Mouse (Mus musculus): ENCODE measurements around the gene H2-DMb2.
A peak's percentile ranks its signal among the peaks of the same experiment; 100 is the strongest.

The H2-DMb2 gene

GRCm38 (mm10) chr17:34143033-34143432 is at the start of gene H2-DMb2:
TSS of gene H2-DMb2 (plus strand) at chr17:34143307.
- no peak for DNase-seq (ENCODE audit: low read depth, low spot score)

- DNase-seq (ENCODE audit: low read depth, low spot score) = no peak
These were observed 48.6 kb upstream of the H2-DMb2 start for GRCm38 (mm10) chr17:34094283-34095035.

- no peak for DNase-seq (ENCODE audit: low read depth, low spot score)
These were observed 46.6 kb upstream of the H2-DMb2 start for GRCm38 (mm10) chr17:34096497-34097010.

- no peak for DNase-seq (ENCODE audit: low read depth, low spot score)
These were observed 45.8 kb upstream of the H2-DMb2 start for GRCm38 (mm10) chr17:34097272-34097671.

GRCm38 (mm10) chr17:34098709-34099479 is 44.2 kb upstream of the H2-DMb2 start:
- no peak for DNase-seq (ENCODE audit: low read depth, low spot score)

- no peak for DNase-seq (ENCODE audit: low read depth, low spot score)
These were observed 43.6 kb upstream of the H2-DMb2 start for GRCm38 (mm10) chr17:34099531-34099930.

- no peak for DNase-seq (ENCODE audit: low read depth, low spot score)
These were observed 41.9 kb upstream of the H2-DMb2 start for GRCm38 (mm10) chr17:34101185-34101584.

GRCm38 (mm10) chr17:34101604-34102032 is 41.5 kb upstream of the H2-DMb2 start:
- peak; percentile 90 for DNase-seq (ENCODE audit: low read depth, low spot score)

GRCm38 (mm10) chr17:34102831-34103230 is 40.3 kb upstream of the H2-DMb2 start:
- DNase-seq (ENCODE audit: low read depth, low spot score) = no peak

- no peak for DNase-seq (ENCODE audit: low read depth, low spot score)
These were observed 38.3 kb upstream of the H2-DMb2 start for GRCm38 (mm10) chr17:34104804-34105203.

GRCm38 (mm10) chr17:34106555-34106954 is 36.6 kb upstream of the H2-DMb2 start:
- no peak for DNase-seq (ENCODE audit: low read depth, low spot score)

GRCm38 (mm10) chr17:34107109-34107867 is 35.8 kb upstream of the H2-DMb2 start:
- no peak for DNase-seq (ENCODE audit: low read depth, low spot score)

GRCm38 (mm10) chr17:34108460-34108859 is 34.6 kb upstream of the H2-DMb2 start:
- no peak for DNase-seq (ENCODE audit: low read depth, low spot score)

- no peak for DNase-seq (ENCODE audit: low read depth, low spot score)
These were observed 33.9 kb upstream of the H2-DMb2 start for GRCm38 (mm10) chr17:34109038-34109805.

GRCm38 (mm10) chr17:34109806-34110195 is 33.3 kb upstream of the H2-DMb2 start:
- no peak for DNase-seq (ENCODE audit: low read depth, low spot score)

GRCm38 (mm10) chr17:34110309-34110708 is 32.8 kb upstream of the H2-DMb2 start:
- no peak for DNase-seq (ENCODE audit: low read depth, low spot score)

GRCm38 (mm10) chr17:34114114-34114513 is 29.0 kb upstream of the H2-DMb2 start:
- no peak for DNase-seq (ENCODE audit: low read depth, low spot score)

GRCm38 (mm10) chr17:34116736-34117370 is 26.3 kb upstream of the H2-DMb2 start:
- DNase-seq (ENCODE audit: low read depth, low spot score) = no peak

- no peak for DNase-seq (ENCODE audit: low read depth, low spot score)
These were observed 25.5 kb upstream of the H2-DMb2 start for GRCm38 (mm10) chr17:34117421-34118112.

Measured in retina, postnatal 7 days (tissue).